Mouse (Mus musculus) cerebellum, adult 11 months (tissue): ENCODE results near the gene Terb1.

Source experiments
- DNase-seq: peaks from one replicate; pipeline ENCODE4 v3.0.0; 2022

The Terb1 gene

GRCm38 (mm10) chr8:104410628-104411273 is 99.0 kb downstream of the Terb1 start:
- DNase-seq, result no peak

GRCm38 (mm10) chr8:104408328-104409110 is 101.2 kb downstream of the Terb1 start:
- DNase-seq, result no peak

GRCm38 (mm10) chr8:104406340-104407128 is 103.2 kb downstream of the Terb1 start:
- no peak for DNase-seq

- DNase-seq, result no peak
These were observed 104.1 kb downstream of the Terb1 start for GRCm38 (mm10) chr8:104405430-104406187.

- DNase-seq, result no peak
These were observed 106.1 kb downstream of the Terb1 start for GRCm38 (mm10) chr8:104403596-104403995.
